Mouse (Mus musculus): ENCODE measurements at regions not wholly inside any gene's neighbourhood (a gene's known extent, or its start where the extent isn't known, plus 50 kb on each side); places are given as distances from the start of the nearest gene placed in this dataset.

DNA sequence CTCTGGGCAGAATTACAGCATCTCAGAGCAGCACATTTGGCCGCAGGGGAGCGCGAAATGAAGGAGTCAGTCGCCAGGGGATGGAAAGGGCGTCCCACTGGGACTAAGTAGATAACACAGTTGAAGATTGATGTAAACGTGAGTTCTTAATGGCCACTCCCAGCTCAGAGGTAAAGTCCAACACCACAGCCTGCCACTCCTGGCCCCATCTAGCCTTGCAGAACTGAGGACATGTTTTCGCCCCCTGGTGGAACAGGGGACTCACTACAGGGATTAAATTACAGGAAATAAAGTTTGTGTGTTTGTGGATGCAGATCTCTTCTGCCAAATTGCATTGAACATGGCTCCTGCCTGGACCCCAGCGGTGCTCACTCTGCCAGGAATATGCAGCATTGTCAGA is 76.7 kb upstream of the Shisa3 start:
- WGBS = 33% methylated on average over 8 of the region's 8 CpGs

DNA sequence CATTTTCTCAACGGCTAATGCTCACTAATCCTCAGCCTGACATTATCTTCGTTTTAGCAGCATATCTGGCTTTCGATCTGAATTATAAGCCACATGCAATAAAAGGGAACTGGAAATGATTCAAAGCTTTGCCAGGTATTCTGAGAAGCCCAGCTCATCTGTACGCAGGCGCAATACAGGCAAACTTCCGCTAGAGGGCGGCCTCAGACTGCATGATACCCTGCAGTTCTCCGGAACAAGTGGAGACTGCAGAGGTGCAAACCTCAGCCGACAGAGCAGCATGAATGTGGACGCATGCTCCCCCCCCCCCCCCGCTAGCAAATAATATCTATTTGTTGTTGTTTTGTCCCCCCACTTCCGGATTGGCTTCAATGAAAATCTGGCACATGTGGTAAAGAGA is 75.3 kb upstream of the Shisa3 start:
- Histone ChIP-seq H3K27me3 (replicated peaks; ENCODE audit: insufficient read depth, low read length) (no peaks in the 10 kb centered on the region), H3K4me2 (replicated peaks; ENCODE audit: low read depth, low read length) (peak overlapping the region; percentile 46), H3K4me3 (ENCODE audit: low read depth, low read length) (peak overlapping the region; percentile 14; the same call in 1 of the 2 replicates), H3K27ac (ENCODE audit: low read length) (no peak overlapping the region), H3K36me3 (ENCODE audit: insufficient read depth, low read length) (no peaks in the 10 kb centered on the region), H3K9me3 (ENCODE audit: low read length) (no peaks in the 10 kb centered on the region), H3K9ac (replicated peaks; ENCODE audit: low read depth) (no peak overlapping the region), H3K4me1 (ENCODE audit: insufficient read depth, low read depth, low read length) (no peaks in the 10 kb centered on the region)
- DNase-seq (ENCODE audit: low spot score) (peak; percentile 81), ATAC-seq (peak; percentile 71)
- WGBS = 3% methylated on average over 12 of the region's 12 CpGs
- TF ChIP-seq EP300 (IDR thresholded peaks at IDR 0.05) = no peak
- TF ChIP-seq CTCF (IDR thresholded peaks at IDR 0.05) = peak; percentile 94

More for the DNA sequence above, 76.7 kb upstream of the Shisa3 start:
- DNase-seq (ENCODE audit: low spot score) (peak; percentile 56), ATAC-seq (no peak)
- TF ChIP-seq CTCF (IDR thresholded peaks at IDR 0.05) (peak; percentile 77), EP300 (IDR thresholded peaks at IDR 0.05) (no peak)
- Histone ChIP-seq H3K4me3 (ENCODE audit: low read depth, low read length) (no peak overlapping the region), H3K4me2 (replicated peaks; ENCODE audit: low read depth, low read length) (no peak overlapping the region), H3K4me1 (ENCODE audit: insufficient read depth, low read depth, low read length) (no peaks in the 10 kb centered on the region), H3K9ac (replicated peaks; ENCODE audit: low read depth) (no peak overlapping the region), H3K9me3 (ENCODE audit: low read length) (no peaks in the 10 kb centered on the region), H3K36me3 (ENCODE audit: insufficient read depth, low read length) (no peaks in the 10 kb centered on the region), H3K27me3 (replicated peaks; ENCODE audit: insufficient read depth, low read length) (no peaks in the 10 kb centered on the region), H3K27ac (ENCODE audit: low read length) (no peak overlapping the region)

DNA sequence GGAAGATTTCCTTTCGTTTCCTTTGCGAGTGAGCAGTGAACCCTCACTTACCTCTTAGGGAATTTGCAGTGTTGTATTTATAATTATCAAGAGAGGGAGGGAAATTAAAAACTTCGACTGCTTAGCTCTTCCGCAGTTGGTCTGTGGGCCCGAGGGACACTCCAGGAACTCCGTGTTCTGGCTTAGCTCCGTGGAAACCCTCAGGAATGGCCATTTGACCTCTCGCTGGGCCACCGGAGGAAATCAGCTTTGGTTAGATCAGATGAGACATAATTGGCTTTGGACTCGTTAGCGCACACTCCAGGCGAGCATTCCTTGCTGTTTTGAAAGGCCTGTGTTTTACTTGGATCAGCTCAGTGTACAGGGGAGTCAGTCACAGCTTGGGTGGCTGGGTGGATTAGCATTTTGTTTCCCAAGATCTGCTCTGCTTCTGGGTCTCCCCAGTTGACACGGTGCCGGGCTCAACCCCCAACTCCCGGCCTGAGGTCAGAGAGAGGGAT is 74.9 kb upstream of the Shisa3 start:
- no peaks in the 10 kb centered on the region for H3K4me1 ChIP-seq (ENCODE audit: insufficient read depth, low read depth, low read length)
- no peak overlapping the region for H3K27ac ChIP-seq (ENCODE audit: low read length)
- no peaks in the 10 kb centered on the region for H3K36me3 ChIP-seq (ENCODE audit: insufficient read depth, low read length)
- peak overlapping the region; percentile 46 for H3K4me2 ChIP-seq (replicated peaks; ENCODE audit: low read depth, low read length)
- ATAC-seq (peak; percentile 8; the same call in 1 of the 2 replicates), DNase-seq (ENCODE audit: low spot score) (peak; percentile 5)
- no peaks in the 10 kb centered on the region for H3K9me3 ChIP-seq (ENCODE audit: low read length)
- TF ChIP-seq CTCF (IDR thresholded peaks at IDR 0.05) (no peak), EP300 (IDR thresholded peaks at IDR 0.05) (no peak)
- H3K4me3 ChIP-seq (ENCODE audit: low read depth, low read length) = peak overlapping the region; percentile 14; the same call in 1 of the 2 replicates
- no peaks in the 10 kb centered on the region for H3K27me3 ChIP-seq (replicated peaks; ENCODE audit: insufficient read depth, low read length)
- H3K9ac ChIP-seq (replicated peaks; ENCODE audit: low read depth) = no peak overlapping the region
- 38% methylated on average over 15 of the region's 15 CpGs for WGBS

DNA sequence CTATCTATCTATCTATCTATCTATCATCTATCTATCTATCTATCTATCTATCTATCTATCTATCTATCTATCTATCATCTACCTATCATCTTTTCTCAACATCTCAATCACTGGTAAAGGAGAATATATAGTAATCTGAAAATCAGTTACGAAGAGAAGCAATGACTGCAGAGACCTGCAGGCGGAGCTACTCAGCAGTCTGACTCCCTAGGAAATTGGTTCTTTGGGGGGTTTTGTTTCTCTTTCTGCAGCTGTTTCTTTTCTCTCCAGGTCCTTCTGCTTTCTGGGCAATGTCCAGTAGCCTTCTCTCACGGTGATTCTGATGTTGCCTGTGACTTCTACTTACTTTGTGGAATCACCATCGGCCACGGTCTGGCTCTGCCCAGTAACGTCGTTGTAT is 73.6 kb upstream of the Shisa3 start:
- Histone ChIP-seq H3K36me3 (ENCODE audit: insufficient read depth, low read length) (no peaks in the 10 kb centered on the region), H3K4me3 (ENCODE audit: low read depth, low read length) (no peak overlapping the region), H3K27me3 (replicated peaks; ENCODE audit: insufficient read depth, low read length) (no peaks in the 10 kb centered on the region), H3K9me3 (ENCODE audit: low read length) (no peaks in the 10 kb centered on the region), H3K4me1 (ENCODE audit: insufficient read depth, low read depth, low read length) (no peaks in the 10 kb centered on the region), H3K4me2 (replicated peaks; ENCODE audit: low read depth, low read length) (no peak overlapping the region), H3K27ac (ENCODE audit: low read length) (no peak overlapping the region), H3K9ac (replicated peaks; ENCODE audit: low read depth) (no peak overlapping the region)
- DNase-seq (ENCODE audit: low spot score) (peak; percentile 64), ATAC-seq (no peak)
- TF ChIP-seq CTCF (IDR thresholded peaks at IDR 0.05) (peak; percentile 60), EP300 (IDR thresholded peaks at IDR 0.05) (no peak)
- WGBS = 59% methylated on average over 7 of the region's 7 CpGs

DNA sequence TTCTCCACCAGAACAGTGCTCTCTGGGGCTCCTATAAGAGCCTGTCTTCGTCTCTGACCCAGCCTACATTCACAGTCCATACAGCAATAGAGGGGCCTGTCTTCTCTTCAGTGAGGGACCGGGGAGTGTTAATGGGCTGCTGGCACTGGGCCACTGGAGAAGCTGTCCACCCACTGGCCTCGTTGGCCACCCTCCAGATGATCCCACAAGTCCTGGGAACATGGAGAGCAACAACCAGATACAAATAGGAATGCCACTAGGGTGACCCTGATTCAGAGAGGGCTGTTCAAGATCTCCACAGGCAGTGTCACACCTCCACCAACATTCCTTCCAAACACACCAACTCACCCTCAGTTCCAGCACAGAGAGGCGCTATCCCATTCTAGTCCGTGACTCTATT is 69.7 kb upstream of the Shisa3 start:
- no peak overlapping the region for H3K4me3 ChIP-seq (ENCODE audit: low read depth, low read length)
- no peak overlapping the region for H3K4me2 ChIP-seq (replicated peaks; ENCODE audit: low read depth, low read length)
- H3K27me3 ChIP-seq (replicated peaks; ENCODE audit: insufficient read depth, low read length) = no peaks in the 10 kb centered on the region
- no peak overlapping the region for H3K9ac ChIP-seq (replicated peaks; ENCODE audit: low read depth)
- no peaks in the 10 kb centered on the region for H3K9me3 ChIP-seq (ENCODE audit: low read length)
- no peaks in the 10 kb centered on the region for H3K4me1 ChIP-seq (ENCODE audit: insufficient read depth, low read depth, low read length)
- ATAC-seq (no peak), DNase-seq (ENCODE audit: low spot score) (peak; percentile 6)
- H3K36me3 ChIP-seq (ENCODE audit: insufficient read depth, low read length) = no peaks in the 10 kb centered on the region
- 59% methylated on average over 5 of the region's 5 CpGs for WGBS
- no peak overlapping the region for H3K27ac ChIP-seq (ENCODE audit: low read length)
- TF ChIP-seq EP300 (IDR thresholded peaks at IDR 0.05) (no peak), CTCF (IDR thresholded peaks at IDR 0.05) (no peak)

DNA sequence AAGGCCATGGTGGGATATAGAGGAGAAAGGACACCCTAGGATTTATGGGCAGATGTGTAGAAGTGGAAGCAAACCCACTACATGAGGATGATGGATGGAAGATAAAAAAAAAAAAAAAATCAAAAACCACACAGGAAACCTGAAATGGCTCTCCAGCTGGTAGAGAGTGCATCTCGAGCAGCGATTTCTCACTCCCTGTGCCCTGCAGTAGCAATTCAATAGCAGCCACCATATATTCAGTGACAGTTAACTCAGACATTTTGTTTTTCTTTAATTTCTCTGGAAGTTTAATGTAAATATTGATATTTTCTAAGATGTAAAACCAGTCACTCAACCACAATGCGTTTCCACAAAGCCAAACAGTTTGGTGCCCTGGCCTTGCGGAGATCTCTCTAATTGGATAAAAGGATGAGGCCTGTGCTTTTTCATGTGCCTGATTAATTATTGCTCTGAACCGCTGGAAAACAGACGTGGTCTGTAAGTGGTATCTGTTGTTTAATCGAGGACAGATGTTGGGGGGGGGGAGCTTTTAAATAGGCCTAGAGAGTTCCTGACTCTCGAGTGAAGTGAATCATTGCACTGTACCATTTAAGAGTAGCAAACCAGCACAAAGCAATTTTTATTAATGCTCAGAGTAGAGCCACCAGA is 68.0 kb upstream of the Shisa3 start:
- H3K9ac ChIP-seq (replicated peaks; ENCODE audit: low read depth) = no peak overlapping the region
- H3K36me3 ChIP-seq (ENCODE audit: insufficient read depth, low read length) = no peaks in the 10 kb centered on the region
- TF ChIP-seq CTCF (IDR thresholded peaks at IDR 0.05) (no peak), EP300 (IDR thresholded peaks at IDR 0.05) (no peak)
- H3K27me3 ChIP-seq (replicated peaks; ENCODE audit: insufficient read depth, low read length) = no peaks in the 10 kb centered on the region
- DNase-seq (ENCODE audit: low spot score) (no peak), ATAC-seq (no peak)
- H3K27ac ChIP-seq (ENCODE audit: low read length) = no peak overlapping the region
- H3K4me2 ChIP-seq (replicated peaks; ENCODE audit: low read depth, low read length) = no peak overlapping the region
- no peak overlapping the region for H3K4me3 ChIP-seq (ENCODE audit: low read depth, low read length)
- 63% methylated on average over 8 of the region's 8 CpGs for WGBS
- no peaks in the 10 kb centered on the region for H3K9me3 ChIP-seq (ENCODE audit: low read length)
- no peaks in the 10 kb centered on the region for H3K4me1 ChIP-seq (ENCODE audit: insufficient read depth, low read depth, low read length)
